Mouse (Mus musculus) ES-CJ7 (cell line): Measurements from ENCODE around the gene Ifnz.
"Not testable (repeated sequence)": the region's sequence is repeated elsewhere in the genome, so short reads cannot be mapped to it uniquely, and the experiment has no call there.

Source experiments
- DNase-seq: peaks from one replicate; pipeline ENCODE4 v3.0.0; 2011; ENCODE audit warnings: low read depth, low spot score

Ifnz gene

GRCm38 (mm10) chr4:88781831-88782230 is at the start of gene Ifnz:
Ifnz (plus strand) TSS chr4:88782131.
- DNase-seq: not testable (repeated sequence)

GRCm38 (mm10) chr4:88738480-88738879 is 43.5 kb upstream of the Ifnz start:
- DNase-seq: peak; percentile 61

GRCm38 (mm10) chr4:88739036-88739435 is 42.9 kb upstream of the Ifnz start:
- no peak for DNase-seq

GRCm38 (mm10) chr4:88741426-88741825 is 40.5 kb upstream of the Ifnz start:
- DNase-seq: no peak

- DNase-seq: no peak
These were observed 39.1 kb upstream of the Ifnz start for GRCm38 (mm10) chr4:88742771-88743371.

DNA sequence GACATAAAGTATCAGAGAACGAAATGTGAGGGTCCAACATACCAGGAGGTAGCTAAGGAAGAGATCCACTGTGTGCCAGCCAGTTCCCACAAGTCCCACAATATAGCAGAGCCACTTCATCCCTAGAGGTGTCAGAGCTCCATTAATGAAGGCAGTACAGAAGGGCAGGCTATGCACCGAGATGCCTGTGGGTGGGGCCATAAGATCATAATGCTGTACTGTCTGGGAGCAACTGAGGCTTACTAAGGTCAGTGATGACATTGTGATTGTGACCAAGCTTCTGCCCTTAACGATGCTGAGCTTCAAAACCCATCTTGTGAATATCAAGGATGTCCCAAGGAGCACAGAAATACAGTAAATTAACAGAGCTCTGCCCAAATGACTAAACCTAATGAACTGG is 37.7 kb upstream of the Ifnz start:
- no peak for DNase-seq

DNA sequence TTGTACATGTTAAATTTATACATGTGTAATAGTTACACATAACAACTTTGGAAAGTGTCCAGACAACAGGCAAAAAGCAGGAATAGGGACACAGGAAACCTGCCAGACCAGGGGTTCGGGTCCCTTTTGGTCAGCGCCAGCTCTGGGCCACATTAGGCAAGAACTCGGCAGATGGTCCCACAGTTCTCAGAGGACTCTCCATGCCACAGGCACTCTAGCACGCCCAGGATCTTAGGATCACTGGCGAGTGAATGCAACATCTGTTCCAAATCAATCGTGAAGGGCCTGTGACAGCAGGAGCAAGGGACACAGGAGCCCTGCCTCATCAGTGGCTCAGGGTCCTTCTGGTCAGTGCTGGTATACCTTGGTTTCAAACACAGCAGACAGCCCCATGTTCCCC is 32.0 kb upstream of the Ifnz start:
- DNase-seq: no peak

DNA sequence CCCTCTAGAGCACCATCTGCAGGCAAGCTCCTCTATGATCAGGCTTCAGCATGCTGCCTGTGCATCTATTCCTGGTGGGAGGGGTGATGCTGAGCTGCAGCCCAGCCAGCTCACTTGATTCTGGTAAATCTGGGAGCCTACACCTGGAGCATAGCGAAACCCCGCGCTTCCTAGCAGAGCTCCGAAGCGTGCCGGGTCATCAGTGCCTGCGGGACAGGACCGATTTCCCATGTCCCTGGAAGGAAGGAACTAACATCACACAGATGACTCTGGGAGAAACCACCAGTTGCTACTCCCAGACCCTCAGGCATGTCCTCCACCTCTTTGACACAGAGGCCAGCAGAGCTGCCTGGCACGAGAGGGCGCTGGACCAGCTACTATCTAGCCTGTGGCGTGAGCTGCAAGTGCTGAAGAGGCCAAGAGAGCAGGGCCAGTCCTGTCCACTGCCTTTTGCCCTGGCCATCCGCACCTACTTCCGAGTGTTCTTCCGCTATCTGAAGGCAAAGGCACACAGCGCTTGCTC is 27.1 kb upstream of the Ifnz start, which contains the start of gene Gm13271:
Gene Gm13271 (plus strand): TSS at position 51 of the 523 bp plus-strand sequence.
- not testable (repeated sequence) for DNase-seq

GRCm38 (mm10) chr4:88756581-88757513 is 25.1 kb upstream of the Ifnz start:
- not testable (repeated sequence) for DNase-seq

DNA sequence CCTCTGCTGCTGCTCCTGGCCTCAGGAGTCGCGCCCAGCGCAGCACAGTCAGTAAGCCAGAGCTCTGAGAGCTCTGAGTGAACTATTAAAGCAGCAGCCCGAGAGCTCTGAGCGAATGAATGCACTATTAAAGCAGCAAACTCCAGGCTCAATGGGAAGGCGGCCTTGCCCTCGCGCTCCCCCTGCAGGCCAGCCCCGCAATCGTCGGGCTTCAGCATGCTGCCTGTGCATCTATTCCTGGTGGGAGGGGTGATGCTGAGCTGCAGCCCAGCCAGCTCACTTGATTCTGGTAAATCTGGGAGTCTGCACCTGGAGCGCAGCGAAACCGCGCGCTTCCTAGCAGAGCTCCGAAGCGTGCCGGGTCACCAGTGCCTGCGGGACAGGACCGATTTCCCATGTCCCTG is 24.3 kb upstream of the Ifnz start:
- DNase-seq: not testable (repeated sequence)

- not testable (repeated sequence) for DNase-seq
These were observed 23.2 kb upstream of the Ifnz start for GRCm38 (mm10) chr4:88758751-88759150.

GRCm38 (mm10) chr4:88759610-88760268 is 22.2 kb upstream of the Ifnz start, which contains the start of gene Gm13283:
Gm13283 (plus strand) TSS chr4:88760119.
- peak; percentile 21 for DNase-seq

- DNase-seq: not testable (repeated sequence)
These were observed 21.5 kb upstream of the Ifnz start for GRCm38 (mm10) chr4:88760431-88760830.

- not testable (repeated sequence) for DNase-seq
These were observed 20.2 kb upstream of the Ifnz start for GRCm38 (mm10) chr4:88761776-88762175.

DNA sequence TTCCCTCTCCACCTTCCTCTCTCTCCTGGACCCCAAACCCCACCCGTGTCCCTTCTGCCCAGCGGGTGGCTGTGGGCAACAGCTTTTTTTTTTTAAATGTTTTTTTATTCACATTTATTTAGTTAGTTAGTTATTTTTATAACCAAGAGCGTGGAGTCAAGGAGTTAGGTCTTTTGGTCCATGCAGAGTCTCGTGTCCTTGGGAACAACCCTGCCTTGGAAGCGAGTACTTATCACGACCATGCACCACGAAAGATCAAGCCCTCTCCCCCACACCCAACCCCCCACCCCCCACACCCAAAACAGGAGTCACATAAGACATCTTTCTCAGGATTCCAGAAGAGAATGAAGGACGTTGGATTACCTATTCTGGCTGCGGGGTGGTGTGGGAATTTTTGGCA is 19.6 kb upstream of the Ifnz start:
- DNase-seq: not testable (repeated sequence)

GRCm38 (mm10) chr4:88763384-88764018 is 18.4 kb upstream of the Ifnz start:
- not testable (repeated sequence) for DNase-seq

DNA sequence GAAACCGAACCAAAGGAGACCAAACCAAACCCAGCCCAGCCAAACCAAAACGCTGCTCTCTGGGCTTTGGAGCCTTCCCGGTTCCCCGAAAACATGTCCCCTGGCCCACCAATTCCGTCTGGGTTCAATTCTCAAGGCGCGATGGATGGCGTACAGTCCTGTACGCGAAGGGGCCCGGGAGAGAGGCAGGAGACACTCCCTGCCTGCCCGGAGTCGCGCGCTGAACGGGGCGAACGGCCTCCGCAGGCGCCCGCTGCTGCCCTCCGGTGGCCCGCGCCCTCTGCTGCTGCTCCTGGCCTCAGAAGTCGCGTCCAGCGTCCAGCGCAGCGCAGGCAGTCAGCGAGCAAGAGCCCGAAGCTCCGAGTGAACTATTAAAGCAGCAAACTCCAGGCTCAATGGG is 8.4 kb upstream of the Ifnz start, which contains the start of gene Gm13290:
Gene Gm13290 (plus strand): TSS at position 301 of the 400 bp plus-strand sequence.
- not testable (repeated sequence) for DNase-seq

GRCm38 (mm10) chr4:88776622-88777021 is 5.3 kb upstream of the Ifnz start, which contains the start of gene Gm13289:
Gm13289 (plus strand) TSS chr4:88776922.
- DNase-seq: not testable (repeated sequence)

DNA sequence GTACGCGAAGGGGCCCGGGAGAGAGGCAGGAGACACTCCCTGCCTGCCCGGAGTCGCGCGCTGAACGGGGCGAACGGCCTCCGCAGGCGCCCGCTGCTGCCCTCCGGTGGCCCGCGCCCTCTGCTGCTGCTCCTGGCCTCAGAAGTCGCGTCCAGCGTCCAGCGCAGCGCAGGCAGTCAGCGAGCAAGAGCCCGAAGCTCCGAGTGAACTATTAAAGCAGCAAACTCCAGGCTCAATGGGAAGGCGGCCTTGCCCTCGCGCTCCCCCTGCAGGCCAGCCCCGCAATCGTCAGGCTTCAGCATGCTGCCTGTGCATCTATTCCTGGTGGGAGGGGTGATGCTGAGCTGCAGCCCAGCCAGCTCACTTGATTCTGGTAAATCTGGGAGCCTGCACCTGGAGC is 2.4 kb upstream of the Ifnz start, which contains the start of gene Gm13272:
Gene Gm13272 (plus strand): TSS at position 301 of the 400 bp plus-strand sequence.
- not testable (repeated sequence) for DNase-seq

- not testable (repeated sequence) for DNase-seq
These were observed 1.6 kb upstream of the Ifnz start for GRCm38 (mm10) chr4:88780320-88780719.

DNA sequence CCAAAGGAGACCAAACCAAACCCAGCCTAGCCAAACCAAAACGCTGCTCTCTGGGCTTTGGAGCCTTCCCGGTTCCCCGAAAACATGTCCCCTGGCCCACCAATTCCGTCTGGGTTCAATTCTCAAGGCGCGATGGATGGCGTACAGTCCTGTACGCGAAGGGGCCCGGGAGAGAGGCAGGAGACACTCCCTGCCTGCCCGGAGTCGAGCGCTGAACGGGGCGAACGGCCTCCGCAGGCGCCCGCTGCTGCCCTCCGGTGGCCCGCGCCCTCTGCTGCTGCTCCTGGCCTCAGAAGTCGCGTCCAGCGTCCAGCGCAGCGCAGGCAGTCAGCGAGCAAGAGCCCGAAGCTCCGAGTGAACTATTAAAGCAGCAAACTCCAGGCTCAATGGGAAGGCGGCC is 404 bp downstream of the Ifnz start:
- DNase-seq: not testable (repeated sequence)
